Mouse (Mus musculus): ENCODE results near the gene Nfic.

Nfic gene

DNA sequence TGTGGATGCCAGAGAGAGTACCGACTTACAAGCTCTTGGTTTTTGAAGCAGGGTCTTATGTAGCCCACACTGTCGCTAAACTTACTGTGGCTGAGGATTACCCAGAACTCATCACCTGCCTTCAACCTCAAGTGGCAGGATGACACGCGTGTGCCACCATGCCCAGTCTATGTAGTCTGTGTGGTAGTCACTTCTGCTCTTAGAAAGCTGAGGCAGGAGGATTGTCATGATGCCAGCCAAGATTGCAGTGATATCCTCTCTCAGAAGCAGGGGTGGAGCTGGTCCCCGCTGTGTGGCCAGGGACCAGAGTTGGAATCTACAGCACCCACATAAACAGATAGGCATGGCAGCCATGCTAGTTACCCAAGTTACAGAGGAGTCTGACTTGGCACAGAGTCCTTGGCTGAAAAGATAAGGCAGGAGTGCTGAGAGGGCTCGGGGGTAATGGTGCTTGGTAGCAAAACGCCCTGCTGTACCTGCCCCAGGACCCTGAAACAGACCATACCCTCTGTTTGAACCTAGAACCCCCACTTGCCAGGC is 30.1 kb upstream of the Nfic start:
- DNase-seq (ENCODE audit: low spot score in 2 of 2) = no peak

DNA sequence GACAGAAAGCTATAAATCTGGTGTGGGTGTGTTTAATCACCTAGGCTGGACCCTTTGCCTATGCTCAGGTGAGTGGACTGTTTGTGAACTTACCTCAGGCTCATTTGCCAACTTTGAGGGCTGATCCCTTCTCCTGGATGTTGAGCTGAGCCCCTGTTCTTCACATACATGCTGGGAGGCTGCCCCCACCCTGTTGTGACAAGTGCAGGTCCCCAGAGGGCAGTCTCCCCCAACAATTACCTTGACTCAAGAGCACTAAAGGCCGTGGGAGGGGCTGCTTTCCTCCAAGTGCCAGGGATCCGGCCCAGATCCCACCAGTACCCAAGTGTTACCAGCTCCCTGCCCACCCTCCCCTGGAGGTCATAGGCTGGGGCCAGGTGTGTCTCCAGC is 29.6 kb upstream of the Nfic start:
- no peak for DNase-seq (ENCODE audit: low spot score in 2 of 2)

DNA sequence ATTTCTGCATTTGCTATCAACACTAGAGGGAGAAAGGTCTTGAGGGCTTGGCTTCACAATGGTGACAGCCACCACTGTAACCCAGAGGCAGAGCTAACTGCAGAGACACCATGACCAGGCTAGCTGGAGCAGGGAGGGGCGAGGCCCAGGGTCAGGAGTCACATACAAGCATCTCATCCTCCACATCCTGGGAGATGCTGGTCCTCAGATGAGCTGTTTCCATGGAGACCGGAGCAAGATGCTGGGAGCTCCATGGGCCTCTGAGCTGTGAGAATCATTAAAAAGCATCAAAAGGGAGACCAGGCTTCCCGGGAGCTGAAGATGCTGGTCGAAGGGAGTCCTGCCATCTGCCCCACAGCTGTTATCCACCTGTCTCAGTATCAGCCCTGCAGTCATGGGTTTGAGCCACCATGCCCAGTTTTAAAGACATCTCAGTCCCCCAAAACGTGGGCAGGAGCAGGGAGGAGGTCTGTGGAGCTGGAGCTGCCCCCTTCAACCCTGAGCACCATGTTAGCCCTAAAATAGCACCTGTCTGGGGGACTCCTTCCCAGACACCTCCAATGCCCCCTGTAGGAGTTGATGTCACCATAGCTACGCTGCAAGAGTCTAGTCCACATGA is 29.1 kb upstream of the Nfic start:
- no peak for DNase-seq (ENCODE audit: low spot score in 2 of 2)

DNA sequence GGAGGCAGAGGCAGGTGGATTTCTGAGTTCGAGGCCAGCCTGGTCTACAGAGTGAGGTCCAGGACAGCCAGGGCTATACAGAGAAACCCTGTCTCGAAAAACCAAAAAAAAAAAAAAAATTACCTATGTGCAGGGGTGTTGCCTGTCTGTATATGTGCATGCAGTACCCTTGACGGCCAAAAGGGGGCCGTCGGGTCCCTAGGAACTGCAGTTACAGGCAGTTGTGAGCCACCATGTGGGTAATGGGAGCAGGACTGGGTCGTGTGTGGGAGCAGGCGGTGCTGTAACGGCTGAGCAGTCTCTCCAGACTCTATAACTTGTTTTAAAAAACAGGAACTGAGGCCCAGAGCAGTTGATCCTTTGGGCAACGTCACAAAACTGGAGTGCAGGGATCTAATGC is 28.5 kb upstream of the Nfic start:
- DNase-seq (ENCODE audit: low spot score in 2 of 2) = no peak

DNA sequence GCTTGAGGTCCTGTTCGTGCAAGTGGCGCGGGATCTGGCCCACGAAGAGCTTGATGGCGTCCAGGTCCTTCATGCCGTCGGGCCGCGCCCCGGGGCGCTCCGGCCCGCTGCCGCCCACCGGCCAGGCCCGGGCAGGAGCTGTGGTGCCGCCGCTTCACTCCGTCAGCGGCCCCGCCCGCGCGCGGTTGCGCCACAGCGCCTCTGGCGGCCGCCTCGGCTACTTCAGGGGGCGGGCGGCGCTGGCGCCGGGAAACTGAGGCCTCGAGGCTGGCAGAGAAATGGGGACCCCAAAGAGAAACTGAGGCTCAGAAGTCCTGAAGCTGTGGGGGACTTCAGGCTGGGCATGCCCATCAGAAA is 27.1 kb upstream of the Nfic start, which contains the start of gene Celf5:
Celf5 (minus strand) TSS at position 177 of the 357 bp plus-strand sequence.
- peak in 1 of 2 experiments; percentile 66 for DNase-seq (ENCODE audit: low spot score in 2 of 2)

DNA sequence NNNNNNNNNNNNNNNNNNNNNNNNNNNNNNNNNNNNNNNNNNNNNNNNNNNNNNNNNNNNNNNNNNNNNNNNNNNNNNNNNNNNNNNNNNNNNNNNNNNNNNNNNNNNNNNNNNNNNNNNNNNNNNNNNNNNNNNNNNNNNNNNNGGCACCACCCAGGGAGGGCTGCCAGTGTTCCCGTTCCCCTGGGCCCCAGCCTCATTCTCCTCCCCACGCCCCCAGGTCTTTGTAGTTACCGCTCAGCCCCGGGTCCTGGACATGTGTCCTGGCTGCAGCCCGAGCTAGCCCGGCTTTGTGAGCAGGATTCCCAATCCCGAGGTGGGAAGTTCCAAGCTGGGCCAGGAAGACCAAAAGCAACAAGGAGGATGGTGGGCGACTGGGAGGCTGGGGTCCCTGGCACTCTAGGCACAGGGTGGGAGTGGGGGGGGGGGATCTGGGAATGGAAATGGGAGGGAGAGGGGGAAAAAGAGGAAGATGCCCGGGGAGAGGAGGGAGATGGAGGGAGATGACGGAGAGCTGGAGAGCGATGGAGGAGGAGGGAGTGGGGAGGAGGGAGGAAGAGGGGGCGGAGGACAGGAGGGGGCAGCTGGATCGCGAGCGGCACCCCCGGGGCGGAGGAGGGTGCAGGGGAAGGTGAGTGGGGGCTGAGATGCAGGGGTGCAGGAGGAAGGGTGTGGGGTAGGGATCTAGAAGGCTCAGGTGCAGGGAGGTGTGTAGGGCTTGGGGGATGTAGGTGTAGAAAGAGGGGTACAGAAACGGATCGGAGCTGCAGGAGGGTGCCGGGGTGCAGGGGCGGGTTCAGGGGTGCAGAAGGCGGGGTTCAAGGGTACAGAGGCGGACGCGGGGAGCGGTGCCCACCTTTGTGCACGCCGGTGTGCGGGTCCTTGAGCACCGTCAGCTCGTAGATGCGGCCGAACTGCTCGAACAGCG is 26.4 kb upstream of the Nfic start:
- no peak for DNase-seq (ENCODE audit: low spot score in 2 of 2)

DNA sequence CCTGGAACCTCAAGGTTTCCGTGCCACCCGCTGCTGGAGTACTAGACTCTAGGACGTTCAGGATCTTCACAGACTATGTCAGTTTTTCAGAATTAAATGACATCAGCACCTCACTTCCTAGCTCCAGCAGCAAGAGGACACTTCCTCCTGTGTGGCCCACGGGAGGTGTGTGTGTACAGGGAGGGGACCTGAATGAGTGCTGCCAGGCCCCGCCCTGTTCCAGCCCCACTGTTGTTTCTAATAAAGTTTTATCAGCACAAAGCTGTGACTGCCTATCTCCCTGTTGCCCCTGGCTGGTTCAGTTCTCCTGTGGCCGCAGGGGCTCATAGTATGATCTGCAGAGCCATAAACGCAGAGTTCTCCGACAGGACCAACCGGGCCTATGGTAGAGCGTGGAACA is 19.0 kb upstream of the Nfic start:
- no peak for DNase-seq (ENCODE audit: low spot score in 2 of 2)

DNA sequence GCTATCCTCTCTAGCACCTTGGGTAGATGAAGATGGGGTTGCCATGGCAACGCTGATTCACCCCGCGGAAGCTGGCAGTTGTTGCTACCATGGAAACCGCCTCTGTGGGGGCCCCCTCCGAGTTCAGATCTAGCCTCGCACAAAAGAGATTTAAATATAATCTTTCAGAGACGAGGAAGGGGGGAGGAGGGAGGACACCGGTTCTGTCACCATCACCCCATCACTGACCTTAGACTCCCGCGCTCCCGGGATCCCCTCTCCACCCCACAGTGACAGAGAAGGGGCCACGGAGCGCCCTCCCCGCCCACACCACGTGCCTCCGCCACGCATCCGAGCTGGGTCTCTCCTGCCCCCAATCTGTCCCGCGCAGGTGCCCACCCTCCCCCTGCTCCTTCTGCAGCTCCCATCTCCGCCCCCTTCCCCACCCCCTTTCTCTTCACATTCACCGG is 17.6 kb upstream of the Nfic start:
- peak; percentile 82 to 88 for DNase-seq (ENCODE audit: low spot score in 2 of 2)

DNA sequence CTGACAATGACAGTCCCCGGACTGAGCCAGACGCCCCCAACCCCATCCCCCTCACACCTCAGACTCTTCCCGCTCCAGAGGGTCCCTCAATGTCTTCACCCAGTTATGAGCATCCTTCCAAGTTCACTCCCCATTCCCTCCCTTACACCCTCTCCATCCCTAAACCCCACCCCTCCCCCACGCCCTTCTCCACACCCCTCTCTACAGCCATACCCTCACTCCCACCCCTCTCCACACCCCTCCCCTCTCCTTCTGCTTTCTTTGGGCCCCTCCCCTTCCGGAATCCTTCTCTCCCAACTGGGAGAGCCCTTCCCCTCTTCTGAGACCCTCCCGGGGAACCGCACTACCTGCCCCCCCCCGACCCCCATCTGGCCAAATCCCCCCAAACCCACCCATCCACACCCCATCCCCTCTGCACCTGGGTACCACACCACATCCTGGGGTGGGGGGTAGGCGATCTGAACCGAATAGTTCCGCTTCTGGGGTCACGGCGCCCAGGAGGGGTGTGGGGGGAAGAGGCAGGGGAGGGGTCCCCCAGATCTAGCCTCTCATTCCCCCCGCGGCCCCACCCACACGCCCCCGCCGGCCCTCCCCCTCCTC is 17.1 kb upstream of the Nfic start:
- no peak for DNase-seq (ENCODE audit: low spot score in 2 of 2)

DNA sequence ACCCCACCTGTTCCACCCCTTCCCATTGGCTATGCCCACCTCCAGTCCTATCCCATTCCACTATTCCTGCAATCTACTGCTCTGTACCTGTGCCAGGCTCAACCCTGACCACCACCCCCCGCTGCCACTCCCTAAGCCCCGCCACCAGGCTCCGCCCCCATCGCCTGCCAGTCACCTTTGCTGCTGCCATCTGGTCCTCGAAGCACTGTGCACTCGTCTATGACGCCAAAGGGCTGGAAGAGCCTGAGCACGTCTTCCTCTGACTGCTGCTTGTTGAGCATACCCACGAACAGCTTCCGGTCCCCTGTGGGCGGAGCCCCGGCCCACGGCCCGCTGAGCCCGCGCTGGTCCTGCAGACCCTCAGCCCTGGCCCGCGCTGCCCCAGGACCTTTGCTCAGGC is 15.0 kb upstream of the Nfic start:
- no peak for DNase-seq (ENCODE audit: low spot score in 2 of 2)

DNA sequence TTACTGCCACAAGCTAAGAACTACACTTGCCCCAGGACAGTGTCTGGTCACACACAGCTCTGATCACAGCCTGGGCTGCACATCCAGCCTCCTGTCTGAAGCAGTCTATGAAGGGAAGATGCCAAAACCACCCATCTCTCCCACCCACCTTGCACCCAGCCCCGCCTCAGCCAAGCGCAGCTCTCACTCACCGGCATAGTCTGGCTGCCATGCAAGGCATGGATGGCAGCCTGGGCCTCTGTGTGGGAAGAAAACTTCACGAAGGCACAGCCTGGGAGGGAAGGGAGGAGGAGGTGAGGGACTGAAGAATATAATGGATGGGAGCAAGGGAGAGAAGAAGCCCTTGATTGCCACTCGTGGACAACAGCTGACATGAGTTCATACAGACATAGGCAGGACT is 13.8 kb upstream of the Nfic start:
- DNase-seq (ENCODE audit: low spot score in 2 of 2) = no peak

DNA sequence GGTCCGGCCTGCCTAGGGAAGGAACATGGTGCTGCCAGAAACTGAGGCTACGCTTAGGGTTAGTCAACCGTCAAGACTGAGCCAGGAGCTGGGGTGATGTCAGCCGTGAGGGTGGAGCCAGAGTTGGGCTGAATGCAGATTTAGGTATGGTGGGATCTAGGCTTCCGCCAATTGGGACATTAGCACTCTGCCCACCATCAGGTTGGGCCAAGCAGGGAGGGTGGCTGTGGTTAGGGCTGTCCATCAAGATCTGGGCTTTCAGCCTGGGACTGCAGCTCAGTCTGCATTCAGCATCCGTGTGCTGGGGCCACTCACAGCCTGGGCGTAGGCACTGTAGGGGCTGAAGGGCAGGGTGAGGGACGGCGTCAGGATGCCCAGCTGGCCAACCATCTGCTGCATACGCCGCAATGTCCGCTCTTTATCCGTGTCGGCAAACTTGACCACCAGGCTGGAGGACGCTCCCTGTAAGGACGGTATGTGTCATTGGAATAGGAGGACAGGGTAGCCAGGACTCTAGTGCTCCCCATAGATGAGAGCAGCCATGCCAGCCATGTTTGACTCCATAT is 12.3 kb upstream of the Nfic start:
- DNase-seq (ENCODE audit: low spot score in 2 of 2) = peak in 1 of 2 experiments; percentile 10

DNA sequence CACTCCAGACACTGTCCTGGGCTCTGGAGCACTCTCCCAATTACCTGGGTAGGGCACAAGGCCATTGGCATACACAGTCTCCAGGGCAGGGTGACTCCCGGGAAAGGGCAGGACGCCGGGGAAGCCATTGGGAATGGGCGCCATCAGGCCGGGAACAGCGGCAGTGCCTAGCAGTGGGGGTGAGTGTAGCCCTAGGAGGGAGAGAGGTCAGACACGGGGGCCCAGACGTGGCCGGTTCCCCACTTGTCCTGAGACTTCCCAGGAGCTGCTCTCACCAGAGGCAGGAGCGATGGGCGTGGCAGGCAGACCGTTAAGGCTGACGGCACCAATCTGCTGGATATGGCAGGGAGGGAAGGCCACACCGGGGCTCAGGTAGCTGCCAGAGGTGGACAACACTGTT is 11.4 kb upstream of the Nfic start:
- peak; percentile 5 to 6 for DNase-seq (ENCODE audit: low spot score in 2 of 2)

DNA sequence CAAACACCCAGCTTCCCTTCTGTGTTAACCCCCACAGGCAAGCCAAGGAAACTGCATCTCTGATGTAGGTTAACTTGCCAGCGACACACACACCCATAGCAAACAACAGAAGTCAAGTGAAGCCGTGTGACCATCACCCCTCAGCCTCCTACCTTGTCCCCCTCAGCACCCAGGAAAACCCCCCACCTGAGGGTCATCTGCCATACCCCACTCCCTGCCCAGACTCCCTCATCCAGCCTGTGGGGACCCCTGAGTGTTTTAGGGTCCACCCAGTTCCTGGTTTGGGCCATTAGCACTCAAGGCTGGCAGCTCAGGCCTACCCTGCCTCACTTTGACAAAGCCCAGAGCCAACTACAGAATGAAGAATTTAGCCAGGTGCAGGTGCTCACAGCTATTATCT is 10.6 kb upstream of the Nfic start:
- peak; percentile 3 to 11 for DNase-seq (ENCODE audit: low spot score in 2 of 2)

DNA sequence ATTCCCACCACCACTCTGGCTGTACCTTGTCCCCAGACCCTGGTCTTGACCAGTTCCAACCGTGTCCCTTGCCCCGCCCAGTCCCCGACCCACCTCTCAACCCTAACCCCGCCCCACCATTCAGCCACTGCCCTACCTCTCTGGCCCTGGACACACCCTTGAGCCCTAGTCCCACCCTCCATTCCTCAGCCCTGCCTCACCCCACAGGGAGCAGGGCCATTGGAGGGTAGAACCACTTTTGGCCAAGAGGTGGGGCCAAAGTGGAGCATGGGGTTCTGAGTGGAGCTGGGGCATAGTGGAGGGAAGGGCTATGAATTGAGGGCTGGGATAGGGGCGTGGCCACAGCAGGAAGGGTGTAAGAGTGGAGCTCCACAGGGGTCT is 9.8 kb upstream of the Nfic start:
- DNase-seq (ENCODE audit: low spot score in 2 of 2) = peak; percentile 3 to 6

DNA sequence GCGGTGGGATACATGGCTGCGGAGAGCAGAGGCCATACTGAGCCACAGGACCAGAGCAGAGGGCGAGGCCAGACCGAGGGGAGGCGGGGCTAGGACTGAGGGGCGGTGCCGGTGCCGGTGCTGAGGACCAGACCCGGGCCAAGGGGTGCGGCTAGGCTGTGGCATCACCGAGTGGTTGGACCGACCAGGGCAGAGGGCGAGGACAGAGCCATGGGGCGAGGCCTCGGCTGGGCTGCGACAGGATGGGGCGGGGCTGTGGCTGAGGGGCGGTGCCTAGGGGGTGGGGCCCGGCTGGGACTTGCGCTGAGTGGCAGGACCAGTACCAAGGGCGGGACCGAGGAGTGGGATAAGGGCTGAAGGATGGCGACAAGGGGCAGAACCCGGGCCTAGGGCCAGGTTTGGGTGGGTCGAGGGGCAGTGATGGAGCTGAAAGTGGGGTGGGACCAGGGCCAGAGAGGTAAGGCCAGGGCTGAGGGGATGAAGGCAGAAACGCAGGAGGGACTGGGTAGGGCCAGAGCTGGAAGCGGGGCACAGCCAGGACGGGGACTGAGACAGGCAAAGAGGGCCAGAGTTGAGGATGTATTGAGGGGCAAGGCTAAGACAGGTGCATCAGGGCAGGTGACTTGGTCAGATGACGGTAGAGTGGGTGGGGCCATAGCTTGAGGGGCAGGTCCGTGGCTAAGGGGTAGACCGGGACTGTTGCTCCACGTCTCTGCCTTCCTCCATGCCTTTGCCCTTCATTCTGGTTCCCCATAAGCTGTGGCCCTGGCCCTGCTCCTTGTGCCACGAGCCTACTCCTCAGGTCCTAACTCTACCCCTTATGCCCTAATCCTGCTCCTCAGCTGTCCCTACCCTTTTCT is 9.2 kb upstream of the Nfic start:
- DNase-seq (ENCODE audit: low spot score in 2 of 2) = peak; percentile 19 to 21

DNA sequence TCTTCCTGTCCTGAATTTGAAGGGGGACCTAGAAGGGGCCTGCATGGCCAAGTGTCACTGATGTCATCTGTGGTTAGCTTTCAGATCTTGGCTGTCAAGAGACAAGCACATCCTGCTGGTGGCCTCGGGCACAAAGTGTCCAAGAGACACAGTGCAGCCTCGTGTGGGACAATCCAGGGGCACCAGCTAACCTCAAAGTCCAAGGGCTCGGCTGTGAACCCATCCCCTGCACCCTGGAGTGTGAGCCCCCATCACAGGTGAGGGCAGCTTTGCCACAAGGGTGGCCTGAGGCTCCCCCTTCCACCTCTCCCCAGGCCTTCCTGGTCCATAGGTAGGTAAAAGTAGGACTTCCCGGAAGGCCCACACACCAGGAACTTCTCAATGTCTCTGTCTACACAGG is 8.1 kb upstream of the Nfic start:
- peak; percentile 8 to 11 for DNase-seq (ENCODE audit: low spot score in 2 of 2)

DNA sequence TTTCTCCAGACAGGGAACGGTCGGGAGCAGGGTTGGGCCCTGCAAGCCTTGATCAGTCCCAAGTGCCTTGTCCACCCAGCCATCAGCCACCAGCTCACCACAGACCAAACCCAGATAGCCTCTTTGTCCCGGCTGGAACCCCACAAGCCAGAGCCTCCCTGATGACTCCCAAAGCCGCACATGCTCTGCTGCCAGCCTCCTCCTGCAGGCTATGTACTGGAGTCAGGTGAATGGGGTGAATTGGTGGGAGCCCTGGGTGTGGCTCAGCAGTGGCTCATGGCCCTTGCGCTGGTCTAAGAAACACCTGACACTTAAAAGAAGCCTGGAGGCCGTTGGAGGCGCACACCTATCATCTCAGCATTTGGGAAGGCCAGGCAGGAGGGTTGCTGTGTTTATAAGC is 7.5 kb upstream of the Nfic start:
- peak; percentile 5 to 8 for DNase-seq (ENCODE audit: low spot score in 2 of 2)

DNA sequence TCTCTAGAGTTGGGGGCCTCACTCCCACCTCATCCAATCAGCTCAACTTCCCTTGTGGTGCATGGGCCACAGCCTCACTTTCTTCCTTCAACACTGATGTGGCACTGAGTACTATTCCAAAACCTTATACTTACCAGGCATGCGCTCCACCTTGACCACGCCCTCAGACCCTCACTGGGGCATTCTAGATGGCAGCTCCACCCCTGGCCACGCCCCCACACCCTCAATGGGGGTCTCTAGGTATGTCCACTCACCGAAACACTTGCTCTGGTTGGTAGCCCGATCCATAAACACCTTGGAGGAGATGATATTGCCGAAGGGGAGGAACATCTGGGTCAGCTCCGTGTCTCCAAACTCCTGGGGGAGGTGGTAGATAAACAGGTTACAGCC is 7.0 kb upstream of the Nfic start:
- DNase-seq (ENCODE audit: low spot score in 2 of 2) = peak in 1 of 2 experiments; percentile 14

DNA sequence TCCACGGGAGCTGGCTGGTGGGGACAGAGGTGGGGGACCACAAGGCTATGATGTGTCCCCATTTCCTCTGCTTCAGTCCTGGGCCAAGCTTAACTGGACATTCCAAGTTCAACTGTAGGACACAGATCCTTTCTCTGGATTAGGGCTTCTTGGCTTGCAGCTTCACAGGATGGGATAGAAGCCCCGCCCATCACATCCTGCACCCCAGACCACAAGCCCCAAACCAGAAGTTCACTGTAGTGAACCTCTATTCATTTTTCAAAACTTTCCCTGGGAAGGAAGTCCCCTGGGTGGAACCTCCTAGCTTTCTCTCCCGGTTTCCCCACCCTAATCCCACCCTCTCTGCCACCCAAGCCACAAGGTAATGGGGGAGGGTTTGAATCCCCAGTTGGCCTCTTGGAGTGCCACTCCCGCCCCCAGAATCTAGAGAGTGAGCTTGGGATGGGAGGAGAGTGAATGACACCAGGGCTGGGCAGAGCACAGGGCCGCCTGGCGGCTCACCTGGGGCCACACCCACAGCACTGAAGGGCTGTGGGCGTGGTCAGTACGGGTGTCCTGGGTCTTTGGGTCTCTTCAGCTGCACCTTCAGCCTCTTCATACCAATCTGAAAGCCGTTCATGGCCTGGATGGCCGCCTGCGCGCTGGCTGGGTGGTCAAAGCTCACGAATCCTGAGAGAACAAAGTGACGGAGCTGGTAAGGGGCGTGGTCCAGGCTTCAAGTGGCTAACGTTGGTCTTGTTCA is 6.4 kb upstream of the Nfic start:
- peak; percentile 2 to 18 for DNase-seq (ENCODE audit: low spot score in 2 of 2)

DNA sequence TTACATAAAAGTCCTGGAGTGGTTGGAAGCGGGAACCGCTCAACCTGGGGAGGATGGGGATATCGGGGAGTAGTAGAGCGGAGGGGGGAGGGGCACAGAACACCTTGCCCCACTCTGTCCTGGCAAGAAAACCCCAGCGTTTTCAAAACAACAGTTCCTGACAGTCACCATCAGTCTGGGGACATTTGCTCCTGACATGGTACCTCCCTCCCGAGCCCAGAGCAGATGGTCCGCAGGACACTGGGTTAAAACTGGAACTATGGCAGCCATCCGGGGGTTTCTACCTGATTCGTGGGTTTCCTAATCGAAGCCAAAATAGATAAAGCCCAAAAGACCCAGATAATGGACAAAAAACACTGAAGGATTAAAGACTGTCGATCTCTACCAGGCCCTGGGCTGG is 5.5 kb upstream of the Nfic start:
- peak in 1 of 2 experiments; percentile 5 for DNase-seq (ENCODE audit: low spot score in 2 of 2)

All from frontal cortex, postnatal 14 days (tissue).